Mouse (Mus musculus) gonadal fat pad, adult 2 months (tissue): ENCODE measurements around the gene Cacul1. TPM values are rescaled to one million over a fixed set of nuclear protein-coding genes. Genes with fewer than 3 reads are reported as not detected.
"Not testable (repeated sequence)": the region's sequence is repeated elsewhere in the genome, so short reads cannot be mapped to it uniquely, and the experiment has no call there.

Experiments
- DNase-seq: peaks from one replicate; pipeline ENCODE4 v3.0.0-alpha.2; 2012; ENCODE audit warnings: low read depth
- polyA plus RNA-seq: library from polyadenylated mRNA; depleted of rRNA; stranded (reverse); fragments of >200 nt; gene quantifications from 2 replicates; pipeline ENCODE4 v1.2.3, GENCODE M21; 2012; rRNA removed

Gene Cacul1
- 8.6 and 10.7 TPM in 2 replicates for polyA plus RNA-seq

- peak; percentile 70 for DNase-seq
Measured at GRCm38 (mm10) chr19:60580582-60581339, at the start of gene Cacul1. Gene Cacul1, minus strand, starts transcription at chr19:60581025.

DNA sequence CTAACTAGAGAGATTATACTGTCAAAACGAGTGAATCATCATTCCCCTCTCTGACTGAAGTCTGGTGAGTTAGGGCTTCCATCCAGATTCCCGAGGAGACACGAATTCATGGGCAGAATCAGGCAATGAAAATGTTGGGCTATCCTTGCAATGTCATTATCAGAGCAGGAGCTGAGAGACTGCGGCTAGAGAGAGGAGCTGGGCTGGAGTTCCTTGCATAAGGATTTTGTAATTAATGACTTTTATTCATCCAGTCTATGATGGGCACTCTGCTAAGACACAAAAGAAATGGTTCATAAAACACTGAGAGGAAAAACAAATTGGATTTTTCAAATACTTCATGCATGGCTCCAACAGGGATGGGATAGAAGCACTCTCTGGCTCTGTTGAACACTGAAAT, 38.6 kb upstream of the Cacul1 start:
- no peak for DNase-seq

GRCm38 (mm10) chr19:60617007-60617406, 36.2 kb upstream of the Cacul1 start:
- no peak for DNase-seq

DNA sequence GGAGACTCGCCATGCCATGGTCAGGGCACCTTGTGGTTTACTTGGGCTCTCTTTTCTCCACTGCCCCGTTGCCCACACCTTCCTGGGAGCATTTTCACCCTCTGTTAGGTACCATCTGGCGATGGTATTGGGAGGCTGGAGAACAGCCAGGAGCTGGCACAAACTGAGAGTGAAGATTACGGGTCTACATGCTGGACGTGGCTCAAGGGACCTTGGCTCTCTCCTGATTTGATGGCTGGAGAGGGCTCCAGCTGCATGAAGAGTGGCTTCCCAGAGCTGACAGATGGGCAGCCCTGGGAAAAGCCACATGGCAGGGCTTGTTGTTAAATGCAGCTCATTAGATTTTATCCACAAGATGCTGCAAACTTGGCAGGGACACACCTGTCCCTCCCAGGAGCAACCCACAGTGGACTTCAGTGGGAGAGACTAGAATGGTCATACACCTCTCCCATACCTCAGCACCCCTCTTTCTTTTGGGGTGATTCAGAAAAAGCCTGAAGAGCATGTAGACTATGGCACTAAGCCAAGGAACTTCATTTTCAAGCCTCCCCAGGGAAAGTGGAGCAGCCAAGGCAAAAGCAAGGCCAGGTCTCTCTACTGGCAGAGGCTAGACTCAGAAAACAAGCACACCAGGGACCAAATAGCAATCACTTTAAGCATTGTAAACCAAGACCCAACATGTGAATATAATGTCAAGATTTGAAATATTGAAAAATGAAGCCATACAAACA, 34.8 kb upstream of the Cacul1 start:
- DNase-seq, result no peak

DNA sequence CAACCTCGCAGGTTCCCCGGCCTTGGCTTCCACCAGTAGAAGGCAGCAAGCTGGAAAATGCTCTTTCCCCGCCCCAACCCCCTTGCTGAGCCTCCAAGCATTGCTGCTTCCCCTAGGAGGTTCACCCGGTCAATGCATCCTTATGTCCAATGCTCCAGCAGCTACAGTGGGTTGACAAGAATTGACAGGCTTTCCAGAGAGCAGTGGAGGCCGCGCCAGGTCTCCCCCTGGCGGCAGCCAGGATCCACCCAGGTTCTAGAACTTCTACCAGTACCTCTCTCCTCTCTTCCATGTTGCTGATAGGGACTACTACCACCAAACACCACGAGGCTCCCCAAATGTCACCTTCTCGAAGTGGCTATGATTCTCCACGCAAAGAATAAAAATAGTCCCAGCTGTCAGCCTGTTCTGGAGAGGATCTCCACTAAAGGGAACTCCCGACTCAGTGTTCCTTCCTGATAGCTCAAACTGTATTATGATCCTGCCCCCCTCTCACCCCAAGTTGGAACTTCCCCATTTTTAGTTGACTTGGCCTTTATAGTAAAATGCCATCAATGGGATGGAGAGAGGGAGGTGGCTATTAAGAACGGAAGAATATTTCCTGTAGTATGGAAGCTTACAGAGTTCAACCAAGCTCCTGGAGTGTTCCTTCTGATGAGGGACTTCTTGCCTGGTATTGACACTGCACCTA, 30.8 kb upstream of the Cacul1 start:
- DNase-seq, result no peak

DNA sequence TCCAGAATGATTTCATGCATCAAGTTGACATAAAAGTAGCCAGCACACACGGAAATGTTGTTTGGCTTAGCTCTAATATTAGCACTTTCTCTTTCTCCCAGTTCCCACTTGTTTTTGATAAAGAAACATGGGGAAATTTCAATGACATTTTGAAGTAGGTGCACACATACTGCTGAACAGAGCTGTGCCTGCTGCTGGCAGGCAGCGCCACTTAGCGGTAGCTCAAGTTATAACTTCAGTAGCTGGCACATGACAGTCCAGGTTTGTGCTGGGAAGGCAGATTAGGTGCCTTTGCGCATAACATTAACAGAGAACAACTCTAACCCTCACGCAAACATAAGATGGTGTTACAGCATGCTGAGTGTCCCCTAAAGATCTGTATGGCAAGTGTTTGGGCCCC, 27.9 kb upstream of the Cacul1 start:
- no peak for DNase-seq

GRCm38 (mm10) chr19:60603586-60603985, 22.8 kb upstream of the Cacul1 start:
- no peak for DNase-seq

- not testable (repeated sequence) for DNase-seq
Measured at GRCm38 (mm10) chr19:60602066-60602465, 21.2 kb upstream of the Cacul1 start.

GRCm38 (mm10) chr19:60598025-60598697, 17.3 kb upstream of the Cacul1 start:
- DNase-seq, result no peak

- DNase-seq, result no peak
Measured at GRCm38 (mm10) chr19:60589646-60590045, 8.8 kb upstream of the Cacul1 start.

DNA sequence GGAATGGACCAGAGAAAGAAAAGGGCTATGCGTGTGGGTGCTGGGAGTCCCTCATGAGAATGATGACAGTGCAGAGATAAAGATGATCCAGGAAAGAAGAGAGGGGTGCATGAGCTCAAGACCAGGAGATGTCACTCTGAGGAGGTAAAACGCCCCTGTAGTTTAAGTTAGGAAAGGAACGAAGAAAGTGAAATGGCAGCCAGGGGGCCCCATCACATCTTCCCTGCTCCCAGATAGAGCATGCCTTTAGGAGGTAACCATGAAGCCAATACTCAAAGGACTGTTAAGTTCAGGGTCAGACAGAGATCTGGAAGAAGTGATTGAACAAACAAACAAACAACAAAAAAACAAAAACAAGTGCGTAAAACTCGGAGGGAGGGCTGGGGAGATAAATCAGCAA, 5.8 kb upstream of the Cacul1 start:
- no peak for DNase-seq

GRCm38 (mm10) chr19:60583201-60583600, 2.4 kb upstream of the Cacul1 start:
- no peak for DNase-seq

DNA sequence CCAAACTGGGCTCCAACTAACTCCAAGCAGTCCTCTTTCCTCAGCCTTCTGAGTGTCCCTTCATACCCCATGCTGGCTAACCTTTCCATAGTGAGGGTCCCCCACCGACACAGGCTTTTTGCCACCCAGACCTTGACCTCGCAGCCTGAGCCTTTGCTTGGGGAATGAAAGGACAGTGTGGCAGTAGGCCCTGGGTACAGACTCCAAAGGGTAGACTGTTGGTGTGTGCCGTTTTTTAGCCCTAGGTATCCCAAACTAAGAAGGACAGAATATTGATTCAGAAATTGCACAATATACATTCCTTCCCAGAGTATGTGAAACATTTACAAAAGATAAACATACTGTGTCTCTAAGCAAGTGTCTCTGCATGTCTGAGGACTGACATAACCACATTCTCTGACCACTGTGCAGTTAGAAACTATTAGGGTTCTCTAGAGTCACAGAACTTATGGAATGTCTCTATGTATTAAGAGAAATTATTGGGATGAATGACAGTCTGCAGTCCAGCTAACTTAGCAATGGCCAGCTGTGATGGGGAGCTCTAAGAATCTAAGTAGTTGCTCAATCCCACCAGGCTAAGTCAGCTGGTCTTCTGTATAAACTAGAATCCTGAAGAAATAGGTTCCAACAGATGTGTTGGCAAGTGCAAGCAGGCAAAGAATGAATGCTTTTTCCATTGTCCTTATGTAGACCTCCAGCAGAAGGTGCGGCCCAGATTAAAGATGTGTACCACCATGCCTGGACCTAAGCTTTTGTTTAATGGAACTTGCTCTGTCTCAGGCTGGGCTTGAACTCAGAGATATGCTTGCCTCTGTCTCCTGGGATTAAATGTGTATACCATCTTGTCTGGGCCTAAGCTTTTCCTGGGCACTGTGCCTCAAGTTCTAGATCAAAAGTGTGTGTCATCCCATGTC, 809 bp upstream of the Cacul1 start:
- no peak for DNase-seq

- no peak for DNase-seq
Measured at GRCm38 (mm10) chr19:60579771-60580581, 849 bp downstream of the Cacul1 start.

- no peak for DNase-seq
Measured at GRCm38 (mm10) chr19:60576741-60577140, 4.1 kb downstream of the Cacul1 start.

DNA sequence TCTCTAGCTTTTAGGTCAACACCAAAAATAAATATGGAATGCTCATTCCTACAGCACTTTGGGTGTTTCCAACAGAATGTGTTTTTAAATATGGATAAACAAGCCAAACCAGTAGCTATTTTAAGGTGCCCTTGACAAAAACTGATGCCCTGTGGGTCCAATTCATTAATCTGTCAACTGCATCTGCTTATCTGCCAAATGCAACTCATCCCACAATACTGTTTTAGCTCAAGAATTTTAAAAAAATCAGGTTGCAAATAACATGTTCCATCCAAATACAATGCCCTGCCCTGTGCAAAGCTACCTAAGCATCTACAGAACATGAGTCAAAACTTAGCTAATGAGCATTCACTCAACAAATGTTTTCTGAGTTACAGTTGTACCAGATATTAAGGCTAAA, 20.3 kb downstream of the Cacul1 start:
- DNase-seq, result no peak

DNA sequence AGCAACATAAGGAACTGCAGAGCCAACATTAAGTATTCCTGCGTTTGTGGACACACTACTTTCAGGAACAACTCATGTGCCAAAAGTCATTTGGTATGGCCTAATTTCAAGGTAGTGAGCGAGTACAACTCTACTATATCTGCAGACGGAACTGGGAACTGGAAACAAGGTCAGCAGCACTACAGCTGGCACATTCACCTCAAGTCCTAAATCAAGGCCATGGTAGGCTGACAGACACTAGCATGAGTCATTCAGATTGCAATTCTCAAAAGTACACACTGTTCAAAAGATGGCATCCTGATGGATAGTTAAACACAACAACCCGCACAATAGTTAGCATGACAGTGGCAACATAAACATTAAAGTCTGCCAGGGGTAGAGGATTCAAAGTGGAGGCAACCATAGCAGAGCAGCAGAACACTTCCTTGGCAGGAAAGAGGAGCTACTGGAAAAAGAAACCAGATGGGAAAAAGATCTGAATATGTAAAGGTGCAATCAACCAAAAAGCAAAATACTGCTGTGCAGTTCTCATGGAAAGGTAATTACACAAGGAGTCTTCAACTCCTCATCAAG, 25.9 kb downstream of the Cacul1 start:
- peak; percentile 50 for DNase-seq

GRCm38 (mm10) chr19:60553501-60553900, 27.3 kb downstream of the Cacul1 start:
- no peak for DNase-seq

- DNase-seq, result no peak
Measured at GRCm38 (mm10) chr19:60543302-60543701, 37.5 kb downstream of the Cacul1 start.

GRCm38 (mm10) chr19:60531897-60532296, 48.9 kb downstream of the Cacul1 start:
- no peak for DNase-seq
